In genomic region chr14:115779382-115780177, GRCm38 (mm10) we compare ENCODE assay signal across 15 mouse cellular contexts.
DNase-seq lines count a peak whose midpoint lies in the region; ATAC-seq lines count a peak whose summit lies in the region.
"Had no signal": no experiment of that assay in that cellular context is flagged by ENCODE, and none has a peak within 500 bp of the region (broad histone marks: within the 10 kb centered on the region; RNA-seq: fewer than 3 reads in every experiment).

No protein-coding gene starts in this region.

- WGBS in kidney, embryonic 15.5 days, result 55% methylated on average over 7 of the region's 7 CpGs
- WGBS in forebrain, embryonic 11.5 days, result 21% methylated on average over 7 of the region's 7 CpGs
- 63% methylated on average over 7 of the region's 7 CpGs for WGBS in hindbrain, embryonic 15.5 days

- no peak overlapping the region for H3K4me2 ChIP-seq in kidney, embryonic 15.5 days
- 0 out of 2 replicates have a peak overlapping the region, but pooled peaks have one; percentile 2 for H3K4me2 ChIP-seq in forebrain, embryonic 11.5 days (ENCODE audit: low read depth, low read length, severe bottlenecking)
- H3K4me2 ChIP-seq in hindbrain, embryonic 15.5 days, result no peak overlapping the region
- H3K4me2 ChIP-seq: liver, embryonic 15.5 days had no signal

- ATAC-seq in kidney, embryonic 15.5 days (replicated peaks; ENCODE audit: low FRiP score), result peak; percentile 75
- ATAC-seq in forebrain, embryonic 11.5 days (replicated peaks; ENCODE audit: low FRiP score), result peak; percentile 94
- ATAC-seq in hindbrain, embryonic 15.5 days (ENCODE audit: low FRiP score, low read depth), result peak; percentile 61; the same call in 1 of the 2 replicates

- H3K9me3 ChIP-seq in kidney, embryonic 15.5 days (replicated peaks), result no peaks in the 10 kb centered on the region
- H3K9me3 ChIP-seq in forebrain, embryonic 11.5 days (ENCODE audit: control insufficient read depth, low read length), result no peaks in the 10 kb centered on the region
- no peaks in the 10 kb centered on the region for H3K9me3 ChIP-seq in hindbrain, embryonic 15.5 days
- H3K9me3 ChIP-seq: limb, embryonic 10.5 days; liver, embryonic 15.5 days had no signal

- H3K4me1 ChIP-seq in kidney, embryonic 15.5 days, result no peaks in the 10 kb centered on the region
- peaks cover 5% of the 10 kb centered on the region; the same call in 1 of the 2 replicates for H3K4me1 ChIP-seq in forebrain, embryonic 11.5 days (replicated peaks; ENCODE audit: control insufficient read depth, insufficient read depth, low read length)
- no peaks in the 10 kb centered on the region for H3K4me1 ChIP-seq in hindbrain, embryonic 15.5 days (replicated peaks)
- H3K4me1 ChIP-seq: liver, embryonic 15.5 days had no signal

- H3K27ac ChIP-seq in kidney, embryonic 15.5 days, result no peak overlapping the region
- no peak overlapping the region for H3K27ac ChIP-seq in forebrain, embryonic 11.5 days (ENCODE audit: low read depth, low read length)
- H3K27ac ChIP-seq in hindbrain, embryonic 15.5 days (replicated peaks), result no peak overlapping the region
- H3K27ac ChIP-seq: gastrocnemius, adult 2 months; limb, embryonic 10.5 days; liver, embryonic 15.5 days had no signal

- no peaks in the 10 kb centered on the region for H3K27me3 ChIP-seq in kidney, embryonic 15.5 days
- H3K27me3 ChIP-seq in forebrain, embryonic 11.5 days (ENCODE audit: control insufficient read depth, insufficient read depth, low read length), result no peaks in the 10 kb centered on the region
- no peaks in the 10 kb centered on the region for H3K27me3 ChIP-seq in hindbrain, embryonic 15.5 days
- H3K27me3 ChIP-seq: liver, embryonic 15.5 days had no signal

- H3K4me3 ChIP-seq in kidney, embryonic 15.5 days (replicated peaks), result no peak overlapping the region
- H3K4me3 ChIP-seq in forebrain, embryonic 11.5 days (ENCODE audit: low read depth, low read length), result no peak overlapping the region
- no peak overlapping the region for H3K4me3 ChIP-seq in hindbrain, embryonic 15.5 days
- H3K4me3 ChIP-seq: gastrocnemius, adult 2 months; limb, embryonic 10.5 days; liver, embryonic 15.5 days had no signal

- no peak for DNase-seq in kidney, postnatal 14 days
- peak; percentile 55 for DNase-seq in forebrain, embryonic 11.5 days (ENCODE audit: low spot score)
- peak; percentile 3 for DNase-seq in retina, adult 2 months (ENCODE audit: low read depth, low spot score)
- DNase-seq in layer of hippocampus, adult 9-11 months, result no peak
- DNase-seq in adrenal gland, postnatal 4 days (ENCODE audit: low spot score in 2 of 2), result no peak
- DNase-seq in spleen, adult 18-20 months, result no peak
- DNase-seq: cerebellum, postnatal 36 days; gastrocnemius, adult 2 months; kidney, adult 8-10 months; right cerebral cortex, postnatal 4 days; thymus, postnatal 14 days had no signal

- no peaks in the 10 kb centered on the region for H3K36me3 ChIP-seq in kidney, embryonic 15.5 days
- no peaks in the 10 kb centered on the region for H3K36me3 ChIP-seq in forebrain, embryonic 11.5 days (ENCODE audit: control insufficient read depth, insufficient read depth, low read length)
- no peaks in the 10 kb centered on the region for H3K36me3 ChIP-seq in hindbrain, embryonic 15.5 days
- H3K36me3 ChIP-seq: limb, embryonic 10.5 days; liver, embryonic 15.5 days had no signal

- no peak overlapping the region for H3K9ac ChIP-seq in kidney, embryonic 15.5 days
- H3K9ac ChIP-seq in forebrain, embryonic 11.5 days (ENCODE audit: low read length), result no peak overlapping the region
- no peak overlapping the region for H3K9ac ChIP-seq in hindbrain, embryonic 15.5 days
- H3K9ac ChIP-seq: liver, embryonic 15.5 days had no signal

Comparison
In these comparisons a context has a peak if more than half of its experiments do, and no peak if none do; other contexts are left out.
1. DNase-seq: peak in forebrain, embryonic 11.5 days (single experiment) and retina, adult 2 months (single experiment); none in kidney, postnatal 14 days (single experiment), layer of hippocampus, adult 9-11 months (single experiment), adrenal gland, postnatal 4 days (0 of 2) and spleen, adult 18-20 months (0 of 2).
2. Peak in every context shown above with its lines, with median percentiles within 50 percentile points of each other: ATAC-seq.